Mouse (Mus musculus): ENCODE results near the gene Gm9639. TPM values are rescaled to one million over a fixed set of nuclear protein-coding genes. Genes with fewer than 3 reads are reported as not detected.

The Gm9639 gene
- polyA plus RNA-seq, 1 experiment from 2014 or later = not detected

Other genes with a start within 250 kb of the Gm9639 start
- 108 and 113 TPM in 2 replicates for gene Pttg1ip, start 213.4 kb downstream of the Gm9639 start, polyA plus RNA-seq (2014; fragmentation: Nextera tagmentation; extraction: Ambion mirVana)
- gene Sumo3, start 189.0 kb downstream of the Gm9639 start, polyA plus RNA-seq (2014; fragmentation: Nextera tagmentation; extraction: Ambion mirVana) = 165 and 212 TPM in 2 replicates
- gene Gm49325, start 188.9 kb downstream of the Gm9639 start, polyA plus RNA-seq (2014; fragmentation: Nextera tagmentation; extraction: Ambion mirVana) = not detected in 2 replicates
- gene Ube2g2, start 172.8 kb downstream of the Gm9639 start, polyA plus RNA-seq (2014; fragmentation: Nextera tagmentation; extraction: Ambion mirVana) = 38.0 and 42.9 TPM in 2 replicates
- not detected in 2 replicates for gene Tspear, start 108.5 kb downstream of the Gm9639 start, polyA plus RNA-seq (2014; fragmentation: Nextera tagmentation; extraction: Ambion mirVana)
- not detected in 2 replicates for gene Gm19402, start 104.3 kb downstream of the Gm9639 start, polyA plus RNA-seq (2014; fragmentation: Nextera tagmentation; extraction: Ambion mirVana)
- not detected in 2 replicates for gene Gm9508, start 97.8 kb downstream of the Gm9639 start, polyA plus RNA-seq (2014; fragmentation: Nextera tagmentation; extraction: Ambion mirVana)
- not detected in 2 replicates for gene Gm10272, start 88.5 kb downstream of the Gm9639 start, polyA plus RNA-seq (2014; fragmentation: Nextera tagmentation; extraction: Ambion mirVana)
- not detected in 2 replicates for gene Gm10024, start 83.6 kb downstream of the Gm9639 start, polyA plus RNA-seq (2014; fragmentation: Nextera tagmentation; extraction: Ambion mirVana)
- not detected in 2 replicates for gene Gm10142, start 79.3 kb downstream of the Gm9639 start, polyA plus RNA-seq (2014; fragmentation: Nextera tagmentation; extraction: Ambion mirVana)
- gene Krtap12-1, start 74.5 kb downstream of the Gm9639 start, polyA plus RNA-seq (2014; fragmentation: Nextera tagmentation; extraction: Ambion mirVana) = not detected in 2 replicates
- not detected in 2 replicates for gene Gm10100, start 68.6 kb downstream of the Gm9639 start, polyA plus RNA-seq (2014; fragmentation: Nextera tagmentation; extraction: Ambion mirVana)
- not detected in 2 replicates for gene Gm18596, start 52.4 kb downstream of the Gm9639 start, polyA plus RNA-seq (2014; fragmentation: Nextera tagmentation; extraction: Ambion mirVana)
- gene Gm9736, start 43.7 kb downstream of the Gm9639 start, polyA plus RNA-seq (2014; fragmentation: Nextera tagmentation; extraction: Ambion mirVana) = not detected in 2 replicates
- not detected in 2 replicates for gene Gm3233, start 35.4 kb downstream of the Gm9639 start, polyA plus RNA-seq (2014; fragmentation: Nextera tagmentation; extraction: Ambion mirVana)
- gene Gm3238, start 23.8 kb downstream of the Gm9639 start, polyA plus RNA-seq (2014; fragmentation: Nextera tagmentation; extraction: Ambion mirVana) = not detected in 2 replicates
- gene Gm7138, start 18.1 kb downstream of the Gm9639 start, polyA plus RNA-seq (2014; fragmentation: Nextera tagmentation; extraction: Ambion mirVana) = not detected in 2 replicates
- gene Gm3250, start 12.5 kb downstream of the Gm9639 start, polyA plus RNA-seq (2014; fragmentation: Nextera tagmentation; extraction: Ambion mirVana) = not detected in 2 replicates
- not detected in 2 replicates for gene Gm7137, start 6.9 kb downstream of the Gm9639 start, polyA plus RNA-seq (2014; fragmentation: Nextera tagmentation; extraction: Ambion mirVana)
- gene Gm19668, start 4.1 kb upstream of the Gm9639 start, polyA plus RNA-seq (2014; fragmentation: Nextera tagmentation; extraction: Ambion mirVana) = not detected in 2 replicates
- not detected in 2 replicates for gene Gm9507, start 16.8 kb upstream of the Gm9639 start, polyA plus RNA-seq (2014; fragmentation: Nextera tagmentation; extraction: Ambion mirVana)
- not detected in 2 replicates for gene Gm2696, start 19.6 kb upstream of the Gm9639 start, polyA plus RNA-seq (2014; fragmentation: Nextera tagmentation; extraction: Ambion mirVana)
- gene Krtap10-4, start 32.0 kb upstream of the Gm9639 start, polyA plus RNA-seq (2014; fragmentation: Nextera tagmentation; extraction: Ambion mirVana) = not detected in 2 replicates
- not detected in 2 replicates for gene Krtap10-10, start 40.9 kb upstream of the Gm9639 start, polyA plus RNA-seq (2014; fragmentation: Nextera tagmentation; extraction: Ambion mirVana)
- gene Gm36176, start 51.7 kb upstream of the Gm9639 start, polyA plus RNA-seq (2014; fragmentation: Nextera tagmentation; extraction: Ambion mirVana) = not detected in 2 replicates
- gene Gm10318, start 57.8 kb upstream of the Gm9639 start, polyA plus RNA-seq (2014; fragmentation: Nextera tagmentation; extraction: Ambion mirVana) = not detected in 2 replicates
- gene Gm3285, start 66.9 kb upstream of the Gm9639 start, polyA plus RNA-seq (2014; fragmentation: Nextera tagmentation; extraction: Ambion mirVana) = not detected in 2 replicates
- gene Lrrc3, start 107.5 kb upstream of the Gm9639 start, polyA plus RNA-seq (2014; fragmentation: Nextera tagmentation; extraction: Ambion mirVana) = 1.5 and 1.8 TPM in 2 replicates
- gene Trpm2, start 175.5 kb upstream of the Gm9639 start, polyA plus RNA-seq (2014; fragmentation: Nextera tagmentation; extraction: Ambion mirVana) = 0.07 and 0.13 TPM in 2 replicates
- gene 1810043G02Rik, start 183.4 kb upstream of the Gm9639 start, polyA plus RNA-seq (2014; fragmentation: Nextera tagmentation; extraction: Ambion mirVana) = 17.1 and 17.2 TPM in 2 replicates
- gene Pfkl, start 215.0 kb upstream of the Gm9639 start, polyA plus RNA-seq (2014; fragmentation: Nextera tagmentation; extraction: Ambion mirVana) = 168 and 194 TPM in 2 replicates
- 0.34 TPM in 1 of 2 replicates, not detected in the other for gene Dnmt3l, start 246.9 kb upstream of the Gm9639 start, polyA plus RNA-seq (2014; fragmentation: Nextera tagmentation; extraction: Ambion mirVana)
- 0.16 and 0.49 TPM in 2 replicates for gene Aire, start 248.5 kb upstream of the Gm9639 start, polyA plus RNA-seq (2014; fragmentation: Nextera tagmentation; extraction: Ambion mirVana)